Mouse (Mus musculus) c-Kit-negative CD71-positive TER-119-positive erythroid progenitor cells, embryonic 14.5 days (primary cell): Measurements from ENCODE around the gene Igf2bp3.
"Not testable (repeated sequence)": the region's sequence is repeated elsewhere in the genome, so short reads cannot be mapped to it uniquely, and the experiment has no call there.

Experiments
- DNase-seq: peaks from one replicate; pipeline ENCODE4 v3.0.0-alpha.2; 2013; ENCODE audit warnings: low read depth, low spot score

Gene Igf2bp3

DNA sequence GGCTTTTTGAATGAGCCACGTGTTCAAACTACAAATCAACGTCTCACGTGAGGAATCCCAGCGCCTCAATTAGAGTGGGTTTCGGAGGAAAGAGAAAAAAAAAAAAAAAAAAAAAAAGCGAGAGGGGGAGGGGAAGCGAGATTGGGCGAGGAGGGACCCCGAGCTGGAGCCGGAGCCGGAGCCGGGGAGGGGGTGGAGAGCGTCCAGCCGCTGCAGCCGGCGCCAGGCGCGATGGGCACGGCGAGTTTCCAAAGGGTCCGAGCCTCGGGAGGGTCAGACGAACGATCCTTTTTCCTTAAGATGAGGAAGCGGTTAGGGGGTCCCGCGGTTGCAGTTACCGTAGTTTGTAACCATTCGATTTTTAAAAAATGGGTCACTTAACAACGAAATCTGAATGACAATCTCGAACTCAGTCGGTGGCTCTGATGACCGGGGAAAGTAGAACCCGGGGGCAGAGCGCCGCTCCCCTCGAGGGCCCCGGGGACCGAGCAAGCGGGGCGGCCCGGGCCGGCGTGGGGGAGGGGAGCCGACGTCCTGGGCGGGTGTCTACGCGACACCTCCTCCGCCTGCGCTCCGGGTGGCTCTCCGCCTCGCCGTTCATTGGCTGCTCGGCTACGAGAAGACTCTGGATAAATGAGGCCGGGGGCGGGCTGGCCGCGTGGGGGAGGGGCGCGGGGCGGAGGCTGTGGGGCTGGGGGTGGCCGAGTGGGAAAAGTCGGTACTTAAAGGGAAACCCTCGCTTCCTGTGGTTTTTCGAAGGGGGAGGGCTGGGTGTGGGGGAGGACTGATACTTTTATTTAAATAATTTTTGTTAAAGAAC, at the start of gene Igf2bp3:
Gene Igf2bp3 (minus strand): TSS at position 30 of the 820 bp plus-strand sequence.
- peak; percentile 65 for DNase-seq

DNA sequence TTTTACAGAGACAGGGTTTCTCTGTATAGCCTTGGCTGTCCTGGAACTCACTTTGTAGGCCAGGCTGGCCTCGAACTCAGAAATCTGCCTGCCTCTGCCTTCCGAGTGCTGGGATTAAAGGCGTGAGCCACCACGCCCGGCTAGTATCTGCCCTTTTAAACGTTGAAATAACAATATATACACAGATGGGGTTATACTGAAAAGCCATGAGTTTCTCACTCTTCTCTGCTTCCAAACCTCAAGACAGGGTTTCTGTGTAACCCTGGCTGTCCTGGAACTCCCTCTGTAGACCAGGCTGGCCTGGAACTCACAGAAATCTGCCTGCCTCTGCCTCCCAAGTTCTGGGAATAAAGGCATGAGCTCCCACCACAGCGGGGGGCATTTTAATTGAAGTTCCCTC, 49.7 kb upstream of the Igf2bp3 start:
- not testable (repeated sequence) for DNase-seq

DNA sequence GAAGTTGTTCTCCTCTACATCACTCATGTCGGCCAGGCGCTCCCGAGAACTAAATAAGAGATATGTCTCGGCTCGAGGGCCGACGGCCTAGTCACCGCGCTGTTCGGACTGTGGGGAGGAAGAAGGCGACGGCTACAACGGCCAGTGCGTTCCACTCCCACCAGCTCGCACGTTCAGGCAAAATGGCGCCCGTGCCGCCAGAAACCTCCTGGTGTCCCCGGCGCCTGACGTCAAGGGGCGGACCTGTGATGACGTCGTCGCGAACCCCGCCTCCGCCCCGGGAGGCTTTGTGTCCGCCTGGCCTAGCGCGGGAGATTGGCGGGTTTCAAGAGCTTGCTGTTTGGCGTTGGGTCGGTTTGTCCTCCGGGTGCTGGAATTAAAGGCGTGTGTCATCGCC, 49.1 kb upstream of the Igf2bp3 start, which contains the start of gene Tra2a:
Gene Tra2a (minus strand): TSS at position 187 of the 397 bp plus-strand sequence.
- peak; percentile 92 for DNase-seq

DNA sequence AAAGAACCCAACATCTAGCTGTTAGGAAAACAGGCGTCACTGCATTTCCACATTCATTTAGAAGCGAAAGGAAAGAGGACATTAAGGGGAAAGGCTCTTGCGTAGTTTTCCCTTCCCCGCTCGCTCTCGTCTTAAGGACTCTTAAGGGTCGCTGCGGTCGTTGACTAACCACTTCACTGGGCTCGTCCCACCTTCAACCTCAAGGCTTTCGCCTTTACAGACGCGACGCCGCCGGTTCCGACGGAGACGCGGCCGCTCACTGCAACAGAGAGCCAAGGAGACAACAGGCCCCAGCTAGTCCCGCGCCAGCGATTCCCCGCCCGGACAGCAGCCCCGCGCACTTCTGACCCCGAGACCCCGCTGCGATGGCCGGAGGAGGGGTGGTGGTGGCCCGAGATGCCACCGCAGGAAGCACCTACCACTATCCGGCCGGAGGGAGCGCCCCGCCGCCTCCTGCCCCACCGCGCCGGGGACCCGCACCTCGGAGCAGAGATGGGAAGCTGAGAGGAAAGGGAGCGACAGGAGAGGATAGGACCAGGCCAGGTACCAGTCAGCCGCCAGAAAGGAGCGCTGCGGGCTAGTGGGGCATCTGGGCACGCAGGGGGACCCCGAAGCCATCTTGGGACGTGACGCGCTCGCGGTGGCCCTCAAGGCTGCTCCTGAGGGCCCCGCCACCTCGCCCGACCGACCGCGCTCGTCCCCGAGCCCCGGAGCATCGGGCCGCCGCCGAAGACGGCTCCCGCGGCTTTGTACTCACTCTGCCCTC, 48.5 kb upstream of the Igf2bp3 start:
- no peak for DNase-seq

DNA sequence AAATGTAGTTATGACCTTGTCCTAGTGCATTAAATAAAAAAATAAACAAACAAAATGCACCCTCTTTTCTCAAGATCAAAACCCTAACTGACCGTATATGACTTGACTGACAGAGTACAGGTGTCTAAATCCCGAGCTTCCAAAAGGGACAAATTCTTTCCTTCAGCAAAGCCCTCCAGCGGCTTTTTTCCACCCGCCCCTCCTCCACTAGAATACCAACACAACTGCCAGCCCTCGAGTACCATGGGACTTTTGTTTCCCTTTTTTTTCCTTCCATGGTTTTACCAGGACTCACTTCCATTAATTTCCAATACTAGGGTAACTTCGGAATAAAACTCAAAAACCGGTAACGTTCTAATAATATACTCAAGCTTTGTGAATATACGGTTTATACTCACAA, 47.7 kb upstream of the Igf2bp3 start:
- no peak for DNase-seq

GRCm38 (mm10) chr6:49259711-49260110, 45.0 kb upstream of the Igf2bp3 start:
- DNase-seq = no peak

DNA sequence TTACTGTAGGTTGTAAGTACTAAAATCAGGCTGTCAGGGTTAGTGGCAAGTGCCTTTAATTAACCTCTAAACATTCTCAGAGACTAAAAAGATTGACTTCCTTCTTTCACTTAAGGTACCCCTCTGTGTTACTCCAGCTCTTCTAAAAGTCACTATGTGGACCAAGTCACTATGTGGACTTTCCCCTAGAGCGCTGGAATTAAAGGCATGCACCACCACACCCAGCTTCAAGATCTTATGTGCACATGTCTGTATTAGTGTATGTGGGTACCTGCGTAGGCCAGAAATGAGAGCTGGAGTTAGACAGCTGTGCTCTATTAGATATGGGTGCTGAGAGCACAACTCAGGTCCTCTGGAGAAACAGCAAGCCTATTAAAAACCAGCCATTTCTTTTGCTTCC, 43.1 kb upstream of the Igf2bp3 start:
- DNase-seq = no peak

GRCm38 (mm10) chr6:49252207-49252606, 37.5 kb upstream of the Igf2bp3 start:
- no peak for DNase-seq

DNA sequence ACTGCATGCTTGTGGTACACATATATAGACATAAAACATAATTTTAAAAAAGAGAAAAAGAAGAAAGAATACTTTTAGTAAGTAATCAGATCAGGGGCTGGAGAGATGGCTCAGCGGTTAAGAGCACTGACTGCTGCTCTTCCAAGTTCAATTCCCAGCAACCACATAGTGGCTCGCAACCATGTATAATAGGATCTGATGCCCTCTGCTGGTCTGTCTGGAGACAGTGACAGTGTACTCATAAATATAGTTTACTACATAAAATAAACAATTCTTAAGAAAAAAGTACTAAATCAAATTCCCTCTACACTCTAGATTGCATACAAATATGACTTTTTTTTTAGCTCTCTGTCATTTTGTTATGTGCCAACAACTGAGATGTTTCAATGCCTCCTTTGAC, 36.4 kb upstream of the Igf2bp3 start:
- no peak for DNase-seq

- no peak for DNase-seq
Observed at GRCm38 (mm10) chr6:49247246-49247645, 32.5 kb upstream of the Igf2bp3 start.

DNA sequence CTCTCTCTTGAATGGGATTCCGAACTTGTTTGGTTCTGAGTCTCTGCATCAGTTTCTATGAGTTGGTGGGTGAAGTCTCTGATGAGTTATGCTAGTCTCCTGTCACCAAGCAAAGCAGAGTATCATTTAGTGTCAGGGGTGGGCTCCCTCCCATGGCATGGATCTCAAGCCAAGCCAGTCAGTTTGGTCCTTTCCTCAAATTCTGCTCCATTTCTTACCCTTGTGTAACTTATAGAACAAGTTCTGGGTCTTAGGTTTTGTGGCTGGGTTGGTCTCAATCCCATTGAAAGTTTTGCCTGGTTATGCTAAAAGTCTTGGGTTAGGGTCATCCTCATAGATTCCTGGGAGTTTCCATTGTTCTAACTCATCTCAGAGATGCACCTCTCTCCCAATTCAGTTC, 27.6 kb upstream of the Igf2bp3 start:
- no peak for DNase-seq

DNA sequence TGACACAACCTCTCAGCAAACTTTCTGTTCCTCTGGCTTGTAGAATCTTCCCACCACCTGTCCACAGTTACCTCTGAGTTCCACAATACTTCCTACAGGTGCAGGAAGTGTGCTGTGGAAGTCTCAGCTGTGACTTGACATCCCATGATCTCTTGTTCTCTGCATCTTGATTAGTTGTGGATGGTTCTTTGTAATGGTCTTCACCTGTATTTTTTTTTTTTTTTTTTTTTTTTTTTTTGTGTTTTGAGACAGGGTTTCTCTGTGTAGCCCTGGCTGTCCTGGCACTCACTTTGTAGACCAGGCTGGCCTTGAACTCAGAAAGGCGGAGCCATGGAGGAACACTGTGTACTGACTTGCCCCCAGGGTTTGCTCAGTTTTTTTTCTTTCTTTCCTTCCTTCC, 26.8 kb upstream of the Igf2bp3 start:
- DNase-seq = no peak

- peak; percentile 78 for DNase-seq
Observed at GRCm38 (mm10) chr6:49236331-49236730, 21.6 kb upstream of the Igf2bp3 start.

DNA sequence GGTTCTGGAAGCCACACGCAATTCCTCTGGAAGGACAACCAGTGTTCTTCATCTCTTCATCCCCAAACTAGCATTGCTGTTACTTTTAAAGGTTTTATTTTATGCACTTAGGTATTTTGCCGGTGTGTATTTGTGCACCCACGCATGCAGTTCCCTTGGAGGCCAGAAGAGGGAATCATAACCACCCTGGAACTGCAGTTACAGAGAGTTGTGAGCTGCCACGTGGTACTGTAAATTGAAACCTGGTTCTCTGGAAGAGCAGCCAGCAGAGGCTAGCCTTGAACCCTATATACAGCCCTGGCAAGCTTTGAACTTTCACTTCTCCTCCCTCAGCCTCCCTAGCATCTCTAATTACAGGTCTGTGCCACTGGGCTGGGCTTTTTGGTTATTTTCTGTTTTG, 18.6 kb upstream of the Igf2bp3 start:
- no peak for DNase-seq

GRCm38 (mm10) chr6:49228126-49228679, 13.4 kb upstream of the Igf2bp3 start:
- no peak for DNase-seq

- no peak for DNase-seq
Observed at GRCm38 (mm10) chr6:49227184-49227735, 12.5 kb upstream of the Igf2bp3 start.

DNA sequence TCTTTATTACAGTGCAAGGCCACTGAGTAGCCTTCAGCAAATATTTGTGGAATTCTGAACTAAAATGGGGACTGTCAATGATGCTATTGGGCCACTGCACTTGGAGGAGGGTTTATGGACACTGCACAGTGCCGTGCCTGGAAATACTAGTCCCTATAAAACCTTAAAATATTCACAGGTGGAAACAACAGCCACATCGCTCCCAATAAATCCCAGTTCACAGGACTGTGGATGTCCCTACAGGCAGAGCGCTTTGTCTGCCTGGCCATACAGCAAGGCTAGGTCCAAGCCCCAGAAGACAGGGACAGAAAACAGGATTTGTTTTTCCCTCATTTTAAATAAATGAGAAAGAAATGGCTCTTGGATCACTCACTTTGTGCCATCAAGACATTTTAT, 11.0 kb upstream of the Igf2bp3 start:
- no peak for DNase-seq

GRCm38 (mm10) chr6:49224923-49225727, 10.4 kb upstream of the Igf2bp3 start:
- no peak for DNase-seq

DNA sequence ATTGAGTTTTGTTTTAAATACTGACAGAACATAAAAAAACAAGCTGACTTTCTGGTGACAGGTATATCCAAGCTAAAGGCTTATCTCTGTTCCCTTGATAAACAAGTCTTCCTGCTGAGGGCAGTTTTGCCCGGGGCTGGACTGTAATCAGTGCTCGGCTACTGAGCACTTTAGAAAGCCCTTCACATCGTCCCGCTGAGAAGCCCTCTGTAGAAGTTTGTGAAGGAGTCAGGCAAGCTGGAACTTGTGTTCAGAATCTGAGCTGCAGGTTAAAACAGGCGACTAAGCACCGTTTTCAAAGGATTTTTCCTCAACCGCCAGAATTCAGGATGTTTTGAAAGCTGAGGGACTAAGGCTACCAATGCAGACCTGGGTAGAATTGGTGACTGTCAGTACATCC, 7.1 kb upstream of the Igf2bp3 start:
- DNase-seq = no peak

- DNase-seq = no peak
Observed at GRCm38 (mm10) chr6:49219920-49220604, 5.3 kb upstream of the Igf2bp3 start.
